ENCODE assay signal across 9 mouse cellular contexts in genomic region chr8:95632840-95633239, GRCm38 (mm10). TPM values are rescaled to one million over a fixed set of nuclear protein-coding genes. Genes with fewer than 3 reads are reported as not detected.
DNase-seq lines count a peak whose midpoint lies in the region; ATAC-seq lines count a peak whose summit lies in the region.
"Had no signal": no experiment of that assay in that cellular context is flagged by ENCODE, and none has a peak within 500 bp of the region (broad histone marks: within the 10 kb centered on the region; RNA-seq: fewer than 3 reads in every experiment).

No protein-coding gene starts in this region.

- no peak for DNase-seq in heart, adult 9 months (ENCODE audit: low spot score in 2 of 2)
- DNase-seq in embryo, embryonic 10 days (ENCODE audit: low spot score), result no peak
- DNase-seq in gastrocnemius, adult 18-20 months (ENCODE audit: low spot score), result no peak

- peak overlapping the region; percentile 74 for H3K4me3 ChIP-seq in heart, embryonic 16.5 days (ENCODE audit: low read length)
- no peak overlapping the region for H3K4me3 ChIP-seq in embryonic facial prominence, embryonic 12.5 days
- peak overlapping the region; percentile 83 for H3K4me3 ChIP-seq in hindbrain, embryonic 13.5 days
- peak overlapping the region; percentile 88 for H3K4me3 ChIP-seq in midbrain, embryonic 12.5 days

- no peaks in the 10 kb centered on the region for H3K27me3 ChIP-seq in heart, embryonic 16.5 days (ENCODE audit: control insufficient read depth, insufficient read depth, low read length)
- no peaks in the 10 kb centered on the region for H3K27me3 ChIP-seq in embryonic facial prominence, embryonic 12.5 days
- H3K27me3 ChIP-seq in hindbrain, embryonic 13.5 days, result peaks cover 20% of the 10 kb centered on the region
- peaks cover 14% of the 10 kb centered on the region; the same call in 1 of the 2 replicates for H3K27me3 ChIP-seq in midbrain, embryonic 12.5 days

- no peak overlapping the region for H3K27ac ChIP-seq in heart, embryonic 16.5 days (ENCODE audit: low read length)
- no peak overlapping the region for H3K27ac ChIP-seq in embryonic facial prominence, embryonic 12.5 days
- H3K27ac ChIP-seq in hindbrain, embryonic 13.5 days, result no peak overlapping the region
- H3K27ac ChIP-seq in midbrain, embryonic 12.5 days (replicated peaks), result no peak overlapping the region

- no peak for ATAC-seq in heart, embryonic 16.5 days (replicated peaks; ENCODE audit: extremely low read depth, insufficient read depth, low FRiP score)
- no peak for ATAC-seq in embryonic facial prominence, embryonic 12.5 days (ENCODE audit: insufficient number of reproducible peaks, insufficient read depth, low FRiP score, low TSS enrichment)
- ATAC-seq in hindbrain, embryonic 13.5 days (ENCODE audit: low FRiP score), result no peak
- ATAC-seq in midbrain, embryonic 12.5 days (ENCODE audit: low FRiP score, low read depth), result peak; percentile 44
- no peak for ATAC-seq in monocyte, adult 5-6 weeks (replicated peaks; ENCODE audit: insufficient number of reproducible peaks, low FRiP score, low TSS enrichment, poor library complexity, severe bottlenecking)

- WGBS in heart, embryonic 16.5 days, result 79% methylated on average over 6 of the region's 6 CpGs
- 84% methylated on average over 6 of the region's 6 CpGs for WGBS in embryonic facial prominence, embryonic 12.5 days
- 81% methylated on average over 6 of the region's 6 CpGs for WGBS in hindbrain, embryonic 13.5 days
- 80% methylated on average over 6 of the region's 6 CpGs for WGBS in midbrain, embryonic 12.5 days

- H3K4me2 ChIP-seq in heart, embryonic 16.5 days (ENCODE audit: low read depth, low read length), result peak overlapping the region; percentile 94
- peak overlapping the region; percentile 77 for H3K4me2 ChIP-seq in embryonic facial prominence, embryonic 12.5 days (replicated peaks)
- peak overlapping the region; percentile 90 for H3K4me2 ChIP-seq in hindbrain, embryonic 13.5 days
- peak overlapping the region; percentile 84 for H3K4me2 ChIP-seq in midbrain, embryonic 12.5 days (replicated peaks)

- no peaks in the 10 kb centered on the region for H3K9me3 ChIP-seq in heart, embryonic 16.5 days (replicated peaks; ENCODE audit: control insufficient read depth, low read length)
- no peaks in the 10 kb centered on the region for H3K9me3 ChIP-seq in embryonic facial prominence, embryonic 12.5 days
- H3K9me3 ChIP-seq in hindbrain, embryonic 13.5 days, result no peaks in the 10 kb centered on the region
- no peaks in the 10 kb centered on the region for H3K9me3 ChIP-seq in midbrain, embryonic 12.5 days

- H3K36me3 ChIP-seq in heart, embryonic 16.5 days (ENCODE audit: control insufficient read depth, insufficient read depth), result no peaks in the 10 kb centered on the region
- 0 out of 2 replicates have a peak, but pooled peaks cover 1% of the 10 kb centered on the region for H3K36me3 ChIP-seq in embryonic facial prominence, embryonic 12.5 days
- H3K36me3 ChIP-seq in hindbrain, embryonic 13.5 days, result no peaks in the 10 kb centered on the region
- no peaks in the 10 kb centered on the region for H3K36me3 ChIP-seq in midbrain, embryonic 12.5 days

- H3K4me1 ChIP-seq in heart, embryonic 16.5 days (ENCODE audit: control insufficient read depth, insufficient read depth, low read length), result peaks cover 9% of the 10 kb centered on the region; the same call in 1 of the 2 replicates
- H3K4me1 ChIP-seq in embryonic facial prominence, embryonic 12.5 days, result peaks cover 4% of the 10 kb centered on the region; the same call in 1 of the 2 replicates
- peaks cover 12% of the 10 kb centered on the region for H3K4me1 ChIP-seq in hindbrain, embryonic 13.5 days (replicated peaks)
- peaks cover 10% of the 10 kb centered on the region for H3K4me1 ChIP-seq in midbrain, embryonic 12.5 days

- H3K9ac ChIP-seq in heart, embryonic 16.5 days (ENCODE audit: low read length), result no peak overlapping the region
- no peak overlapping the region for H3K9ac ChIP-seq in embryonic facial prominence, embryonic 12.5 days
- no peak overlapping the region for H3K9ac ChIP-seq in hindbrain, embryonic 13.5 days
- no peak overlapping the region for H3K9ac ChIP-seq in midbrain, embryonic 12.5 days (replicated peaks)

RNA-seq across cellular contexts. Expression of gene Gins3, which starts 0.4 kb away (rescaled TPM):
- polyA plus RNA-seq in heart, embryonic 16.5 days (2015; fragmentation: Nextera tagmentation; extraction: Ambion mirVana), result 13.4 and 13.8 TPM in 2 replicates
- 28.5 and 29.8 TPM in 2 replicates for polyA plus RNA-seq in embryonic facial prominence, embryonic 12.5 days (2016; fragmentation: Nextera tagmentation; extraction: Ambion mirVana)
- 8.1 and 8.2 TPM in 2 replicates for polyA plus RNA-seq in hindbrain, embryonic 13.5 days (2015; fragmentation: Nextera tagmentation; extraction: Ambion mirVana)
- 20.2 and 21.9 TPM in 2 replicates for polyA plus RNA-seq in midbrain, embryonic 12.5 days (2016; fragmentation: Nextera tagmentation; extraction: Ambion mirVana)
- total RNA-seq in monocyte, adult 5-6 weeks (2017), result 9.5 to 14.5 TPM (median 10.2 TPM) in 3 replicates
- under 1 TPM; 0.38 to 0.66 TPM for total RNA-seq in gastrocnemius, adult 18-20 months (2021)

RNA-seq across cellular contexts. Expression of gene Ndrg4, which starts 43.9 kb away (rescaled TPM):
- polyA plus RNA-seq in heart, embryonic 16.5 days (2015; fragmentation: Nextera tagmentation; extraction: Ambion mirVana), result 374 and 395 TPM in 2 replicates
- polyA plus RNA-seq in embryonic facial prominence, embryonic 12.5 days (2016; fragmentation: Nextera tagmentation; extraction: Ambion mirVana), result 27.3 and 34.4 TPM in 2 replicates
- 224 and 229 TPM in 2 replicates for polyA plus RNA-seq in hindbrain, embryonic 13.5 days (2015; fragmentation: Nextera tagmentation; extraction: Ambion mirVana)
- polyA plus RNA-seq in midbrain, embryonic 12.5 days (2016; fragmentation: Nextera tagmentation; extraction: Ambion mirVana), result 75.2 and 77.7 TPM in 2 replicates
- not detected in 3 replicates for total RNA-seq in monocyte, adult 5-6 weeks (2017)
- total RNA-seq in gastrocnemius, adult 18-20 months (2021), result 1 to 10 TPM; 3.8 to 6.2 TPM

RNA-seq across cellular contexts. Expression of gene Prss54, which starts 56.7 kb away (rescaled TPM):
- not detected in 2 replicates for polyA plus RNA-seq in heart, embryonic 16.5 days (2015; fragmentation: Nextera tagmentation; extraction: Ambion mirVana)
- not detected in 2 replicates for polyA plus RNA-seq in embryonic facial prominence, embryonic 12.5 days (2016; fragmentation: Nextera tagmentation; extraction: Ambion mirVana)
- polyA plus RNA-seq in hindbrain, embryonic 13.5 days (2015; fragmentation: Nextera tagmentation; extraction: Ambion mirVana), result not detected in 2 replicates
- not detected in 2 replicates for polyA plus RNA-seq in midbrain, embryonic 12.5 days (2016; fragmentation: Nextera tagmentation; extraction: Ambion mirVana)
- not detected in 3 replicates for total RNA-seq in monocyte, adult 5-6 weeks (2017)
- not detected for total RNA-seq in gastrocnemius, adult 18-20 months (2021)
- total RNA-seq: left cerebral cortex, adult 8-10 months had no signal
